In genomic region chr2:18265736-18266135, GRCm38 (mm10) we compare ENCODE assay signal across 24 mouse cellular contexts.
DNase-seq lines count a peak whose midpoint lies in the region; ATAC-seq and TF ChIP-seq lines count a peak whose summit lies in the region.
"Had no signal": no experiment of that assay in that cellular context is flagged by ENCODE, and none has a peak within 500 bp of the region (broad histone marks: within the 10 kb centered on the region; RNA-seq: fewer than 3 reads in every experiment).

No protein-coding gene starts in this region.

- H3K9me3 ChIP-seq in kidney, embryonic 16.5 days (ENCODE audit: low read length): no peaks in the 10 kb centered on the region
- no peaks in the 10 kb centered on the region for H3K9me3 ChIP-seq in kidney, embryonic 15.5 days (replicated peaks)
- H3K9me3 ChIP-seq: embryonic facial prominence, embryonic 13.5 days; embryonic facial prominence, embryonic 15.5 days; forebrain, embryonic 10.5 days; forebrain, embryonic 12.5 days had no signal

- no peaks in the 10 kb centered on the region for H3K4me1 ChIP-seq in kidney, embryonic 16.5 days (ENCODE audit: insufficient read depth, low read length)
- H3K4me1 ChIP-seq in kidney, embryonic 15.5 days: no peaks in the 10 kb centered on the region
- peaks cover 2% of the 10 kb centered on the region; the same call in 1 of the 2 replicates for H3K4me1 ChIP-seq in liver, adult 2 months (ENCODE audit: control insufficient read depth, insufficient read depth, low read length)
- H3K4me1 ChIP-seq: embryonic facial prominence, embryonic 13.5 days; embryonic facial prominence, embryonic 15.5 days; forebrain, embryonic 10.5 days; forebrain, embryonic 12.5 days had no signal

- H3K4me2 ChIP-seq in kidney, embryonic 16.5 days (replicated peaks; ENCODE audit: low read depth, low read length): no peak overlapping the region
- H3K4me2 ChIP-seq in kidney, embryonic 15.5 days: no peak overlapping the region
- H3K4me2 ChIP-seq: embryonic facial prominence, embryonic 13.5 days; embryonic facial prominence, embryonic 15.5 days; forebrain, embryonic 12.5 days had no signal

- no peaks in the 10 kb centered on the region for H3K79me2 ChIP-seq in liver, adult 2 months (ENCODE audit: control insufficient read depth, insufficient read depth, low read length)

- TF ChIP-seq POLR2A in liver, adult 2 months (IDR thresholded peaks at IDR 0.05; ENCODE audit: extremely low read depth, insufficient read depth, low read length): no peak

- ATAC-seq in kidney, embryonic 16.5 days (ENCODE audit: low FRiP score, low TSS enrichment): no peak
- ATAC-seq in kidney, embryonic 15.5 days (replicated peaks; ENCODE audit: low FRiP score): no peak
- ATAC-seq: forebrain, embryonic 14.5 days had no signal

- no peaks in the 10 kb centered on the region for H3K36me3 ChIP-seq in kidney, embryonic 16.5 days (ENCODE audit: insufficient read depth, low read length)
- H3K36me3 ChIP-seq in kidney, embryonic 15.5 days: peaks cover 7% of the 10 kb centered on the region; the same call in 1 of the 2 replicates
- H3K36me3 ChIP-seq in liver, adult 2 months (ENCODE audit: control insufficient read depth, insufficient read depth, low read length): peaks cover 2% of the 10 kb centered on the region; the same call in 1 of the 2 replicates
- H3K36me3 ChIP-seq: embryonic facial prominence, embryonic 13.5 days; forebrain, embryonic 12.5 days had no signal

- 79% methylated on average over 1 of the region's 1 CpGs for WGBS in kidney, embryonic 16.5 days
- 95% methylated on average over 1 of the region's 1 CpGs for WGBS in kidney, embryonic 15.5 days
- WGBS in liver, adult 2 months: 26% methylated on average over 1 of the region's 1 CpGs

- H3K27me3 ChIP-seq in kidney, embryonic 16.5 days (ENCODE audit: insufficient read depth, low read length): no peaks in the 10 kb centered on the region
- H3K27me3 ChIP-seq in kidney, embryonic 15.5 days: no peaks in the 10 kb centered on the region
- H3K27me3 ChIP-seq in liver, adult 2 months (ENCODE audit: control insufficient read depth, insufficient read depth, low read length): no peaks in the 10 kb centered on the region
- H3K27me3 ChIP-seq: embryonic facial prominence, embryonic 13.5 days; embryonic facial prominence, embryonic 15.5 days; forebrain, embryonic 12.5 days had no signal

- no peak for TF ChIP-seq CTCF in liver, adult 2 months (IDR thresholded peaks at IDR 0.05; ENCODE audit: low read depth, low read length)

- H3K4me3 ChIP-seq in kidney, embryonic 16.5 days (ENCODE audit: low read length): no peak overlapping the region
- no peak overlapping the region for H3K4me3 ChIP-seq in kidney, embryonic 15.5 days (replicated peaks)
- no peak overlapping the region for H3K4me3 ChIP-seq in liver, adult 2 months (ENCODE audit: insufficient read depth, low read depth, low read length)
- H3K4me3 ChIP-seq: embryonic facial prominence, embryonic 13.5 days; embryonic facial prominence, embryonic 15.5 days; erythroblast, embryonic 14.5 days; forebrain, embryonic 10.5 days; forebrain, embryonic 12.5 days had no signal

- DNase-seq in kidney, adult 11 months: peak; percentile 9
- DNase-seq in kidney, adult 8-10 months: peak; percentile 22 to 45
- peak; percentile 15 for DNase-seq in kidney, postnatal 14 days
- DNase-seq in kidney, postnatal 10 days: no peak
- DNase-seq in liver, adult 2 months (ENCODE audit: extremely low read depth, low read depth, low spot score): peak; percentile 63
- DNase-seq in liver: no peak
- DNase-seq: adrenal gland, adult 2 months; adrenal gland, postnatal 10 days; adrenal gland, postnatal 25 days; cerebellum, adult 11 months; cerebellum, adult 18-20 months; cerebellum, adult 8-10 months; cerebellum, adult 9-11 months; cerebellum, postnatal 14 days; cerebellum, postnatal 36 days; embryo, embryonic 11 days had no signal

- no peak overlapping the region for H3K27ac ChIP-seq in kidney, embryonic 16.5 days (ENCODE audit: low read length)
- H3K27ac ChIP-seq in kidney, embryonic 15.5 days: no peak overlapping the region
- no peak overlapping the region for H3K27ac ChIP-seq in liver, adult 2 months (replicated peaks; ENCODE audit: insufficient read depth, low read depth, low read length)
- H3K27ac ChIP-seq: embryonic facial prominence, embryonic 13.5 days; embryonic facial prominence, embryonic 15.5 days; forebrain, embryonic 10.5 days; forebrain, embryonic 12.5 days had no signal

- no peak overlapping the region for H3K9ac ChIP-seq in kidney, embryonic 16.5 days (replicated peaks; ENCODE audit: low read length)
- H3K9ac ChIP-seq in kidney, embryonic 15.5 days: no peak overlapping the region
- no peak overlapping the region for H3K9ac ChIP-seq in liver, adult 2 months (ENCODE audit: low read depth, low read length)
- H3K9ac ChIP-seq: embryonic facial prominence, embryonic 13.5 days; embryonic facial prominence, embryonic 15.5 days; forebrain, embryonic 12.5 days had no signal

Comparison
In these comparisons a context has a peak if more than half of its experiments do, and no peak if none do; other contexts are left out.
1. DNase-seq: peak in kidney, adult 11 months (single experiment), kidney, adult 8-10 months (2 of 2), kidney, postnatal 14 days (single experiment) and liver, adult 2 months (single experiment); none in kidney, postnatal 10 days (single experiment) and liver (single experiment).